Mouse (Mus musculus) erythroblast, embryonic 14.5 days (primary cell): ENCODE measurements around the gene Dact3.

Experiments
- GATA1 ChIP-seq: IDR thresholded peaks from 2 replicates; pipeline ENCODE4 v1.6.1; 2012; ENCODE audit warnings: low read length, inconsistent platforms, mixed read lengths
- TAL1 ChIP-seq: IDR thresholded peaks from 3 replicates; pipeline ENCODE4 v1.6.1; 2012; ENCODE audit warnings: low read length, inconsistent platforms, mixed read lengths

DNA sequence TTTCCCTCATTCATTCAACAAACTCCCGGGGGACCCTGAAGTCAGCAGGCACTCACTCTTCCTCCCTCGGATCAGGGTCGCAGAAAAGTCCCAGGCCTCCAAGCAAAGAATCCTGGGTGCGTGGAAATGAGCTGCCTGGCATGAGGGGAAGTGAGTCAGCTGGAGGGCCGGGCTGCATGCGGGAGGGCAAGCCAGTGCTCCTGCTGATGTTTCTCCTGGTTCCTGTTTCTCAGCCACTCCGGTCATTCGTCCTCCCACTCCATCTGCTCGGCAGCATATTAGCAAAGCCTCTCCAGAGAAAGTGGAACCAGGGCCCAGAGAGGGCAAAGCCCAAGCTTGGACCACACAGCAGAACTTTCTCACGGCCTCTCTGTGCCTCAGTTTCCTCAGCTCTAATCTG is 34.8 kb downstream of the Dact3 start:
- no peak for TF ChIP-seq GATA1
- no peak for TF ChIP-seq TAL1
